Mouse (Mus musculus): ENCODE data around the gene Clasp2. TPM values are rescaled to one million over a fixed set of nuclear protein-coding genes. Genes with fewer than 3 reads are reported as not detected.

Gene Clasp2
- polyA plus RNA-seq, 1 experiment from 2014 or later, result 38.1 TPM

GRCm38 (mm10) chr9:113828719-113829118 lies 87.4 kb downstream of the Clasp2 start:
- H3K36me3 ChIP-seq, result 0 out of 2 replicates have a peak, but pooled peaks cover 3% of the 10 kb centered on the region
- no peaks in the 10 kb centered on the region for H3K27me3 ChIP-seq
- no peak overlapping the region for H3K4me2 ChIP-seq
- no peak overlapping the region for H3K27ac ChIP-seq
- H3K9me3 ChIP-seq, result no peaks in the 10 kb centered on the region
- no peak overlapping the region for H3K9ac ChIP-seq (replicated peaks)
- no peak overlapping the region for H3K4me3 ChIP-seq (replicated peaks)
- no peaks in the 10 kb centered on the region for H3K4me1 ChIP-seq (replicated peaks)
- ATAC-seq (ENCODE audit: insufficient number of reproducible peaks, insufficient read depth, low FRiP score, low TSS enrichment, low read depth), result no peak
- 88% methylated on average over 9 of the region's 9 CpGs for WGBS

GRCm38 (mm10) chr9:113830219-113830618 lies 88.9 kb downstream of the Clasp2 start:
- Histone ChIP-seq H3K27me3 (no peaks in the 10 kb centered on the region), H3K27ac (no peak overlapping the region), H3K9ac (replicated peaks) (no peak overlapping the region), H3K4me2 (no peak overlapping the region), H3K4me3 (replicated peaks) (no peak overlapping the region), H3K4me1 (replicated peaks) (no peaks in the 10 kb centered on the region), H3K9me3 (no peaks in the 10 kb centered on the region), H3K36me3 (0 out of 2 replicates have a peak, but pooled peaks cover under 1% of the 10 kb centered on the region)
- ATAC-seq (ENCODE audit: insufficient number of reproducible peaks, insufficient read depth, low FRiP score, low TSS enrichment, low read depth), result no peak
- WGBS, result 93% methylated on average over 3 of the region's 3 CpGs

GRCm38 (mm10) chr9:113833481-113833880 lies 92.2 kb downstream of the Clasp2 start:
- no peaks in the 10 kb centered on the region for H3K4me1 ChIP-seq (replicated peaks)
- no peak overlapping the region for H3K27ac ChIP-seq
- ATAC-seq (ENCODE audit: insufficient number of reproducible peaks, insufficient read depth, low FRiP score, low TSS enrichment, low read depth), result no peak
- no peak overlapping the region for H3K9ac ChIP-seq (replicated peaks)
- peaks cover 3% of the 10 kb centered on the region; the same call in 1 of the 2 replicates for H3K36me3 ChIP-seq
- no peak overlapping the region for H3K4me3 ChIP-seq (replicated peaks)
- H3K4me2 ChIP-seq, result no peak overlapping the region
- H3K27me3 ChIP-seq, result no peaks in the 10 kb centered on the region
- WGBS, result 95% methylated on average over 7 of the region's 7 CpGs
- no peaks in the 10 kb centered on the region for H3K9me3 ChIP-seq

GRCm38 (mm10) chr9:113837001-113837400 lies 95.7 kb downstream of the Clasp2 start:
- Histone ChIP-seq H3K27me3 (no peaks in the 10 kb centered on the region), H3K4me1 (replicated peaks) (no peaks in the 10 kb centered on the region), H3K4me3 (replicated peaks) (no peak overlapping the region), H3K9ac (replicated peaks) (no peak overlapping the region), H3K27ac (no peak overlapping the region), H3K9me3 (no peaks in the 10 kb centered on the region), H3K4me2 (no peak overlapping the region), H3K36me3 (peaks cover 3% of the 10 kb centered on the region; the same call in 1 of the 2 replicates)
- WGBS, result 80% methylated on average over 4 of the region's 4 CpGs
- no peak for ATAC-seq (ENCODE audit: insufficient number of reproducible peaks, insufficient read depth, low FRiP score, low TSS enrichment, low read depth)

GRCm38 (mm10) chr9:113837461-113837860 lies 96.2 kb downstream of the Clasp2 start:
- no peak overlapping the region for H3K9ac ChIP-seq (replicated peaks)
- H3K9me3 ChIP-seq, result no peaks in the 10 kb centered on the region
- no peaks in the 10 kb centered on the region for H3K4me1 ChIP-seq (replicated peaks)
- ATAC-seq (ENCODE audit: insufficient number of reproducible peaks, insufficient read depth, low FRiP score, low TSS enrichment, low read depth), result no peak
- peaks cover 3% of the 10 kb centered on the region; the same call in 1 of the 2 replicates for H3K36me3 ChIP-seq
- no peaks in the 10 kb centered on the region for H3K27me3 ChIP-seq
- H3K4me2 ChIP-seq, result no peak overlapping the region
- H3K4me3 ChIP-seq (replicated peaks), result no peak overlapping the region
- H3K27ac ChIP-seq, result no peak overlapping the region
- WGBS, result 98% methylated on average over 5 of the region's 5 CpGs

GRCm38 (mm10) chr9:113844029-113844428 lies 102.8 kb downstream of the Clasp2 start:
- 94% methylated on average over 4 of the region's 4 CpGs for WGBS
- ATAC-seq (ENCODE audit: insufficient number of reproducible peaks, insufficient read depth, low FRiP score, low TSS enrichment, low read depth), result no peak
- Histone ChIP-seq H3K4me2 (no peak overlapping the region), H3K4me3 (replicated peaks) (no peak overlapping the region), H3K9ac (replicated peaks) (no peak overlapping the region), H3K36me3 (peaks cover 20% of the 10 kb centered on the region; the same call in 1 of the 2 replicates), H3K9me3 (no peaks in the 10 kb centered on the region), H3K4me1 (replicated peaks) (no peaks in the 10 kb centered on the region), H3K27ac (no peak overlapping the region), H3K27me3 (no peaks in the 10 kb centered on the region)

GRCm38 (mm10) chr9:113855441-113855840 lies 114.2 kb downstream of the Clasp2 start:
- H3K27me3 ChIP-seq, result no peaks in the 10 kb centered on the region
- H3K36me3 ChIP-seq, result peaks cover 35% of the 10 kb centered on the region
- no peak overlapping the region for H3K4me3 ChIP-seq (replicated peaks)
- no peak overlapping the region for H3K27ac ChIP-seq
- no peaks in the 10 kb centered on the region for H3K4me1 ChIP-seq (replicated peaks)
- no peak overlapping the region for H3K4me2 ChIP-seq
- WGBS, result 95% methylated on average over 3 of the region's 3 CpGs
- no peak for ATAC-seq (ENCODE audit: insufficient number of reproducible peaks, insufficient read depth, low FRiP score, low TSS enrichment, low read depth)
- no peaks in the 10 kb centered on the region for H3K9me3 ChIP-seq
- no peak overlapping the region for H3K9ac ChIP-seq (replicated peaks)

- Histone ChIP-seq H3K4me2 (no peak overlapping the region), H3K36me3 (peaks cover 30% of the 10 kb centered on the region), H3K27me3 (no peaks in the 10 kb centered on the region), H3K27ac (no peak overlapping the region), H3K4me1 (replicated peaks) (no peaks in the 10 kb centered on the region), H3K9me3 (no peaks in the 10 kb centered on the region), H3K4me3 (replicated peaks) (no peak overlapping the region), H3K9ac (replicated peaks) (no peak overlapping the region)
- no peak for ATAC-seq (ENCODE audit: insufficient number of reproducible peaks, insufficient read depth, low FRiP score, low TSS enrichment, low read depth)
- WGBS, result 89% methylated on average over 8 of the region's 8 CpGs
Observed at GRCm38 (mm10) chr9:113857281-113857928, 116.1 kb downstream of the Clasp2 start.

GRCm38 (mm10) chr9:113857929-113858440 lies 116.7 kb downstream of the Clasp2 start:
- H3K9ac ChIP-seq (replicated peaks), result no peak overlapping the region
- H3K9me3 ChIP-seq, result no peaks in the 10 kb centered on the region
- no peak overlapping the region for H3K27ac ChIP-seq
- H3K36me3 ChIP-seq, result peaks cover 28% of the 10 kb centered on the region
- H3K4me1 ChIP-seq (replicated peaks), result no peaks in the 10 kb centered on the region
- no peaks in the 10 kb centered on the region for H3K27me3 ChIP-seq
- H3K4me2 ChIP-seq, result no peak overlapping the region
- WGBS, result 85% methylated on average over 5 of the region's 5 CpGs
- H3K4me3 ChIP-seq (replicated peaks), result no peak overlapping the region
- ATAC-seq (ENCODE audit: insufficient number of reproducible peaks, insufficient read depth, low FRiP score, low TSS enrichment, low read depth), result no peak

GRCm38 (mm10) chr9:113859420-113859819 lies 118.1 kb downstream of the Clasp2 start:
- Histone ChIP-seq H3K4me2 (no peak overlapping the region), H3K27ac (no peak overlapping the region), H3K4me1 (replicated peaks) (no peaks in the 10 kb centered on the region), H3K36me3 (peaks cover 26% of the 10 kb centered on the region), H3K9me3 (no peaks in the 10 kb centered on the region), H3K27me3 (no peaks in the 10 kb centered on the region), H3K4me3 (replicated peaks) (no peak overlapping the region), H3K9ac (replicated peaks) (no peak overlapping the region)
- no peak for ATAC-seq (ENCODE audit: insufficient number of reproducible peaks, insufficient read depth, low FRiP score, low TSS enrichment, low read depth)
- WGBS, result 88% methylated on average over 5 of the region's 5 CpGs

- Histone ChIP-seq H3K9ac (replicated peaks) (no peak overlapping the region), H3K27ac (no peak overlapping the region), H3K4me2 (no peak overlapping the region), H3K9me3 (no peaks in the 10 kb centered on the region), H3K27me3 (no peaks in the 10 kb centered on the region), H3K4me3 (replicated peaks) (no peak overlapping the region), H3K36me3 (peaks cover 31% of the 10 kb centered on the region), H3K4me1 (replicated peaks) (0 out of 2 replicates have a peak, but pooled peaks cover 3% of the 10 kb centered on the region)
- 87% methylated on average over 5 of the region's 5 CpGs for WGBS
- ATAC-seq (ENCODE audit: insufficient number of reproducible peaks, insufficient read depth, low FRiP score, low TSS enrichment, low read depth), result no peak
Observed at GRCm38 (mm10) chr9:113863370-113863999, 122.2 kb downstream of the Clasp2 start.

All from limb, embryonic 12.5 days (tissue).